Mouse (Mus musculus): ENCODE data around the gene Cdk5r1. TPM values are rescaled to one million over a fixed set of nuclear protein-coding genes. Genes with fewer than 3 reads are reported as not detected.
A peak's percentile ranks its signal among the peaks of the same experiment; 100 is the strongest.

Cdk5r1 gene
- total and polyA plus RNA-seq, 3 experiments, result 2.8 to 23.3 (median 3.5) TPM

GRCm38 (mm10) chr11:80429500-80430166, 47.2 kb upstream of the Cdk5r1 start:
- H3K4me1 ChIP-seq (ENCODE audit: control insufficient read depth in 1 of 2, insufficient read depth in 2 of 2), result peaks cover 3 to 21% of the 10 kb centered on the region in 2 experiments; a peak in 3 of 4 replicates
- peak; percentile 34 for DNase-seq (ENCODE audit: extremely low read depth)
- peak overlapping the region; percentile 94 for H3K4me2 ChIP-seq (ENCODE audit: insufficient read depth, low read depth, poor library complexity, severe bottlenecking)
- TF ChIP-seq TBP (conservative IDR thresholded peaks at IDR 0.05; ENCODE audit: low read depth, low read length), result 0 out of 2 replicates have a peak, but pooled peaks have one; percentile 25
- TF ChIP-seq POLR2AphosphoS2 (IDR thresholded peaks at IDR 0.05; ENCODE audit: low read depth, low read length), result 0 out of 2 replicates have a peak, but pooled peaks have one; percentile 3
- no peak for TF ChIP-seq RAD21 (IDR thresholded peaks at IDR 0.05; ENCODE audit: low read depth, low read length)
- dilution Hi-C loops (cut with MboI; ENCODE audit: extremely low pct_ligation_motif_present, extremely low pct_unique_long_range_greater_than_20kb, low sequenced_read_pairs) (no loop called here), in situ Hi-C loops (cut with MboI; ENCODE audit: low pct_ligation_motif_present, low pct_unique_long_range_greater_than_20kb, low sequenced_read_pairs) (no loop called here)
- peak overlapping the region; percentile 9; the same call in 1 of the 2 replicates for H3K27ac ChIP-seq (ENCODE audit: insufficient read depth, low read depth)
- H3K36me3 ChIP-seq (replicated peaks in 1 of 2; ENCODE audit: control insufficient read depth in 1 of 2, insufficient read depth in 1 of 2, low read length in 1 of 2), result peaks cover 23 to 29% of the 10 kb centered on the region in 2 experiments
- peak overlapping the region; percentile 87 to 99 (median 95) for H3K4me3 ChIP-seq (replicated peaks in 1 of 3; ENCODE audit: low read depth in 2 of 3, low read length in 2 of 3, poor library complexity in 1 of 3)
- H3K79me2 ChIP-seq (replicated peaks; ENCODE audit: control insufficient read depth, extremely low read depth, insufficient read depth, poor library complexity, severe bottlenecking), result peaks cover 44% of the 10 kb centered on the region
- H3K27me3 ChIP-seq (replicated peaks), result no peaks in the 10 kb centered on the region
- peak overlapping the region; percentile 87 for H3K9ac ChIP-seq (ENCODE audit: insufficient read depth, low read depth)
- no peaks in the 10 kb centered on the region for H3K9me3 ChIP-seq (replicated peaks; ENCODE audit: low read length)

GRCm38 (mm10) chr11:80430366-80430910, 46.4 kb upstream of the Cdk5r1 start:
- Histone ChIP-seq H3K27me3 (replicated peaks) (no peaks in the 10 kb centered on the region), H3K4me1 (ENCODE audit: control insufficient read depth in 1 of 2, insufficient read depth in 2 of 2) (peaks cover 3 to 21% of the 10 kb centered on the region in 2 experiments; a peak in 3 of 4 replicates), H3K4me3 (replicated peaks in 1 of 3; ENCODE audit: low read depth in 2 of 3, low read length in 2 of 3, poor library complexity in 1 of 3) (peak overlapping the region in 2 of 3 experiments; percentile 87 to 99), H3K9ac (ENCODE audit: insufficient read depth, low read depth) (peak overlapping the region; percentile 47), H3K27ac (ENCODE audit: insufficient read depth, low read depth) (no peak overlapping the region), H3K4me2 (ENCODE audit: insufficient read depth, low read depth, poor library complexity, severe bottlenecking) (peak overlapping the region; percentile 65), H3K79me2 (replicated peaks; ENCODE audit: control insufficient read depth, extremely low read depth, insufficient read depth, poor library complexity, severe bottlenecking) (peaks cover 51% of the 10 kb centered on the region), H3K36me3 (replicated peaks in 1 of 2; ENCODE audit: control insufficient read depth in 1 of 2, insufficient read depth in 1 of 2, low read length in 1 of 2) (peaks cover 27 to 36% of the 10 kb centered on the region in 2 experiments), H3K9me3 (replicated peaks; ENCODE audit: low read length) (no peaks in the 10 kb centered on the region)
- in situ Hi-C loops (cut with MboI; ENCODE audit: low pct_ligation_motif_present, low pct_unique_long_range_greater_than_20kb, low sequenced_read_pairs), result no loop called here
- no peak for TF ChIP-seq JUND (conservative IDR thresholded peaks at IDR 0.05; ENCODE audit: low read depth, low read length)
- no peak for TF ChIP-seq USF1 (IDR thresholded peaks at IDR 0.05; ENCODE audit: low read depth, low read length)
- no peak for TF ChIP-seq SMC3 (IDR thresholded peaks at IDR 0.05; ENCODE audit: low read depth, low read length)
- no peak for TF ChIP-seq ELF1 (IDR thresholded peaks at IDR 0.05; ENCODE audit: low read depth, low read length)
- TF ChIP-seq ZNF384 (IDR thresholded peaks at IDR 0.05; ENCODE audit: low read depth, low read length), result no peak
- no peak for TF ChIP-seq PAX5 (IDR thresholded peaks at IDR 0.05; ENCODE audit: low read length)
- TF ChIP-seq MAFK (IDR thresholded peaks at IDR 0.05; ENCODE audit: insufficient replicate concordance, low read length), result no peak
- TF ChIP-seq JUN (IDR thresholded peaks at IDR 0.05; ENCODE audit: insufficient read depth, low read depth, low read length), result no peak
- TF ChIP-seq RCOR1 (conservative IDR thresholded peaks at IDR 0.05; ENCODE audit: low read depth, low read length), result no peak
- no peak for TF ChIP-seq TBP (conservative IDR thresholded peaks at IDR 0.05; ENCODE audit: low read depth, low read length)
- TF ChIP-seq POLR2A (IDR thresholded peaks at IDR 0.05; ENCODE audit: low read depth, low read length), result no peak
- TF ChIP-seq EP300 (IDR thresholded peaks at IDR 0.05; ENCODE audit: low read length), result no peak
- TF ChIP-seq ZMIZ1 (IDR thresholded peaks at IDR 0.05; ENCODE audit: low read depth, low read length), result no peak
- no peak for TF ChIP-seq BHLHE40 (IDR thresholded peaks at IDR 0.05; ENCODE audit: low read depth, low read length)
- TF ChIP-seq CHD1 (IDR thresholded peaks at IDR 0.05; ENCODE audit: low read depth, low read length), result no peak
- TF ChIP-seq MAZ (IDR thresholded peaks at IDR 0.05; ENCODE audit: low read depth, low read length), result no peak
- no peak for TF ChIP-seq CHD2 (IDR thresholded peaks at IDR 0.05; ENCODE audit: low read length)
- DNase-seq (ENCODE audit: extremely low read depth), result peak; percentile 37
- dilution Hi-C loops (cut with MboI; ENCODE audit: extremely low pct_ligation_motif_present, extremely low pct_unique_long_range_greater_than_20kb, low sequenced_read_pairs), result no loop called here
